Mouse (Mus musculus): ENCODE data around the gene Tmem62. TPM values are rescaled to one million over a fixed set of nuclear protein-coding genes. Genes with fewer than 3 reads are reported as not detected.

The Tmem62 gene
- total RNA-seq, 2 experiments from 2014 or later, result 20.8 to 21.9 TPM

GRCm38 (mm10) chr2:121052176-121052575 lies 75.4 kb downstream of the Tmem62 start:
- ATAC-seq (replicated peaks; ENCODE audit: low FRiP score, poor library complexity, severe bottlenecking), result no peak

- ATAC-seq (replicated peaks; ENCODE audit: low FRiP score, poor library complexity, severe bottlenecking), result peak; percentile 81
These were observed 77.2 kb downstream of the Tmem62 start for GRCm38 (mm10) chr2:121054060-121054459.

GRCm38 (mm10) chr2:121055915-121056314 lies 79.1 kb downstream of the Tmem62 start:
- peak; percentile 87 for ATAC-seq (replicated peaks; ENCODE audit: low FRiP score, poor library complexity, severe bottlenecking)

Other genes with a start within 250 kb of the Tmem62 start
- 5.4 and 18.4 TPM in 2 replicates for gene Cdan1, start 126.9 kb upstream of the Tmem62 start, total RNA-seq (2015; ENCODE audit: low replicate concordance)
- gene Cdan1, start 126.9 kb upstream of the Tmem62 start, total RNA-seq (2017; ENCODE audit: low replicate concordance), result 12.5 and 14.1 TPM in 2 replicates
- 1.2 and 3.1 TPM in 2 replicates for gene Ttbk2, start 126.4 kb upstream of the Tmem62 start, total RNA-seq (2015; ENCODE audit: low replicate concordance)
- gene Ttbk2, start 126.4 kb upstream of the Tmem62 start, total RNA-seq (2017; ENCODE audit: low replicate concordance), result 1.1 and 1.4 TPM in 2 replicates
- 17.6 and 21.9 TPM in 2 replicates for gene Ubr1, start 6.3 kb upstream of the Tmem62 start, total RNA-seq (2015; ENCODE audit: low replicate concordance)
- gene Ubr1, start 6.3 kb upstream of the Tmem62 start, total RNA-seq (2017; ENCODE audit: low replicate concordance), result 21.9 and 24.1 TPM in 2 replicates
- 367 and 375 TPM in 2 replicates for gene Ccndbp1, start 31.4 kb downstream of the Tmem62 start, total RNA-seq (2015; ENCODE audit: low replicate concordance)
- gene Ccndbp1, start 31.4 kb downstream of the Tmem62 start, total RNA-seq (2017; ENCODE audit: low replicate concordance), result 422 and 452 TPM in 2 replicates
- gene Epb42, start 60.1 kb downstream of the Tmem62 start, total RNA-seq (2015; ENCODE audit: low replicate concordance), result 1,106 and 1,220 TPM in 2 replicates
- gene Epb42, start 60.1 kb downstream of the Tmem62 start, total RNA-seq (2017; ENCODE audit: low replicate concordance), result 1,374 and 1,456 TPM in 2 replicates
- not detected in 2 replicates for gene Tgm5, start 108.8 kb downstream of the Tmem62 start, total RNA-seq (2015; ENCODE audit: low replicate concordance)
- not detected in 2 replicates for gene Tgm5, start 108.8 kb downstream of the Tmem62 start, total RNA-seq (2017; ENCODE audit: low replicate concordance)
- gene Tgm7, start 132.8 kb downstream of the Tmem62 start, total RNA-seq (2015; ENCODE audit: low replicate concordance), result not detected in 2 replicates
- not detected in 2 replicates for gene Tgm7, start 132.8 kb downstream of the Tmem62 start, total RNA-seq (2017; ENCODE audit: low replicate concordance)
- 1.2 and 3.3 TPM in 2 replicates for gene Adal, start 163.4 kb downstream of the Tmem62 start, total RNA-seq (2015; ENCODE audit: low replicate concordance)
- 4.6 and 7.8 TPM in 2 replicates for gene Adal, start 163.4 kb downstream of the Tmem62 start, total RNA-seq (2017; ENCODE audit: low replicate concordance)
- gene Lcmt2, start 163.6 kb downstream of the Tmem62 start, total RNA-seq (2015; ENCODE audit: low replicate concordance), result 1.7 and 2.5 TPM in 2 replicates
- gene Lcmt2, start 163.6 kb downstream of the Tmem62 start, total RNA-seq (2017; ENCODE audit: low replicate concordance), result 2.0 and 4.0 TPM in 2 replicates
- 16.3 and 22.2 TPM in 2 replicates for gene Tubgcp4, start 193.6 kb downstream of the Tmem62 start, total RNA-seq (2015; ENCODE audit: low replicate concordance)
- 11.7 and 19.1 TPM in 2 replicates for gene Tubgcp4, start 193.6 kb downstream of the Tmem62 start, total RNA-seq (2017; ENCODE audit: low replicate concordance)
- 8.8 and 13.3 TPM in 2 replicates for gene Zscan29, start 194.1 kb downstream of the Tmem62 start, total RNA-seq (2015; ENCODE audit: low replicate concordance)
- 11.3 and 12.9 TPM in 2 replicates for gene Zscan29, start 194.1 kb downstream of the Tmem62 start, total RNA-seq (2017; ENCODE audit: low replicate concordance)

All from erythroblast, adult 5-6 weeks (primary cell).